Mouse (Mus musculus): ENCODE data around the gene Evi5.

Evi5 gene

GRCm38 (mm10) chr5:107869701-107870100, 5.2 kb downstream of the Evi5 start:
- DNase-seq = no peak

- DNase-seq = peak; percentile 95 to 96
These were observed 5.9 kb downstream of the Evi5 start for GRCm38 (mm10) chr5:107868905-107869424.

GRCm38 (mm10) chr5:107867970-107868904, 6.7 kb downstream of the Evi5 start:
- DNase-seq = peak; percentile 65 to 77

GRCm38 (mm10) chr5:107866127-107867126, 8.5 kb downstream of the Evi5 start:
- DNase-seq = no peak

GRCm38 (mm10) chr5:107863971-107864370, 10.9 kb downstream of the Evi5 start:
- DNase-seq = no peak

GRCm38 (mm10) chr5:107858963-107859362, 15.9 kb downstream of the Evi5 start:
- DNase-seq = no peak

GRCm38 (mm10) chr5:107855546-107855945, 19.4 kb downstream of the Evi5 start:
- DNase-seq = no peak

GRCm38 (mm10) chr5:107854556-107854955, 20.4 kb downstream of the Evi5 start:
- DNase-seq = no peak

GRCm38 (mm10) chr5:107853807-107854206, 21.1 kb downstream of the Evi5 start:
- DNase-seq = peak in 1 of 2 experiments; percentile 19

- DNase-seq = no peak
These were observed 25.9 kb downstream of the Evi5 start for GRCm38 (mm10) chr5:107848964-107849363.

GRCm38 (mm10) chr5:107847817-107848216, 27.1 kb downstream of the Evi5 start:
- DNase-seq = no peak

- peak; percentile 41 to 68 for DNase-seq
These were observed 27.6 kb downstream of the Evi5 start for GRCm38 (mm10) chr5:107847349-107847748.

- no peak for DNase-seq
These were observed 34.2 kb downstream of the Evi5 start for GRCm38 (mm10) chr5:107840549-107841238.

GRCm38 (mm10) chr5:107838891-107839644, 35.8 kb downstream of the Evi5 start:
- no peak for DNase-seq

- DNase-seq = no peak
These were observed 40.6 kb downstream of the Evi5 start for GRCm38 (mm10) chr5:107834287-107834686.

GRCm38 (mm10) chr5:107831351-107831750, 43.6 kb downstream of the Evi5 start:
- DNase-seq = no peak

GRCm38 (mm10) chr5:107829998-107830560, 44.8 kb downstream of the Evi5 start, which contains the start of gene Ube2d2b:
Gene Ube2d2b, plus strand, starts transcription at chr5:107830099.
- no peak for DNase-seq

GRCm38 (mm10) chr5:107822521-107822920, 52.4 kb downstream of the Evi5 start:
- DNase-seq = no peak

GRCm38 (mm10) chr5:107814651-107815050, 60.3 kb downstream of the Evi5 start:
- DNase-seq = no peak

GRCm38 (mm10) chr5:107807496-107807895, 67.4 kb downstream of the Evi5 start:
- no peak for DNase-seq

GRCm38 (mm10) chr5:107802621-107803020, 72.3 kb downstream of the Evi5 start:
- DNase-seq = no peak
